Mouse (Mus musculus) spleen, postnatal 14 days (tissue): Measurements from ENCODE around the gene Klhl36.

ENCODE experiments used
- DNase-seq, 2 experiments: peaks; one replicate each; pipeline ENCODE4 v3.0.0; 2021 to 2022; ENCODE audit warnings: low spot score in 2 of 2

Gene Klhl36

DNA sequence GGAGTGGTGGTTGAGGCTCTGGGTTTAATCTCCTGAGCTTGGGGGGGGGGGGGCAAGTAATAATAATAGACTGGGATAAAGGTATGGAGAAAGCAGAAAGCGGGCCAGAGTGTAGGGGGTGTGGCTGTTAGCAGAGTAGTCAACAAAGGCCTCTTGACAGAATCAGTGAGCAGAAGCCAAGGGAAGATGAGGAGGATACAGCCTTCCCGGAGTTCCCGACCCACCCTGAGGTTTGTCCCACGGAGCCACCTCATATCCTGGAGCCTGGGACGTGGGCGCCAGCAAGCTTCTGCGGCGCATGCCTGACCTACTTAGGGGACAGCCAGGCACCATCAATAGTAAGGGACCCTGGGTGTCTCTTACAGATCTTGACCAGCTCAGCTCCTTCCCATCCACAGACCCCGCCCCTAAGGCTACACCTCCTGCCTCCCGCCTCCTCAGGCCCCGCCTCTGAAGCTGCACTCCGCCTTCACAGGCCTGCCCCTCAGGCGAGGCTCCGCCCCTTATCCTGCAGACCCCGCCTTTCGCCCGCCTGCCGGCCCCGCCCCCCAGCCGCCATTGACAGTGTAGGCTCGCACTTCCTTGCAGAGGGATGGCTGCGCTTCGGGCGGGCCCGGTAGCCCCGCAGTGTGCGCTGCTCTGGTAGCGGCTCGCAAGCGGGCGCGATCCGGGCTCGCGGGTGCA is at the start of gene Klhl36:
Gene Klhl36 (plus strand): TSS at position 561 of the 684 bp plus-strand sequence.
- peak; percentile 97 for DNase-seq

- DNase-seq = peak; percentile 43 to 60
Measured at GRCm38 (mm10) chr8:119812650-119813431, 49.2 kb upstream of the Klhl36 start.

- no peak for DNase-seq
Measured at GRCm38 (mm10) chr8:119816219-119816618, 45.8 kb upstream of the Klhl36 start.

DNA sequence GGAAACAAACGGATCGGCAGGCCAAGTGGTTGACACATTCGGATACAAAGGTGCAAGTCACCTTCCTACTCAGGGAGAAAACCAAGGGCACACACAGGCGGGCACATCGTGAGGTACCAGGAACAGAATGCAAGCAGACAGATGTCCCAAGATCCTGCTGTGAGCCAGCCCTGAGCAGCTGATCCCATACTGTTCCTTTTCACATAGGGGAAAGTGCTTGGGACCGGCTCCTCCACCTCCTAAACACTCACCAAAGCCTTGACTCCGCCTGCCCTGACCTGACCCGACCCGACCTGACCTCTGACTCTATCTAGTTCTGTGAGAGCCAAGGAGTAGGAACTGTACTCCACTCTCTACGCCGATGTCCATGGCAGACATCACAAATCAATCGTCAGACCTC is 44.6 kb upstream of the Klhl36 start:
- DNase-seq = no peak

- DNase-seq = no peak
Measured at GRCm38 (mm10) chr8:119819316-119819715, 42.8 kb upstream of the Klhl36 start.

DNA sequence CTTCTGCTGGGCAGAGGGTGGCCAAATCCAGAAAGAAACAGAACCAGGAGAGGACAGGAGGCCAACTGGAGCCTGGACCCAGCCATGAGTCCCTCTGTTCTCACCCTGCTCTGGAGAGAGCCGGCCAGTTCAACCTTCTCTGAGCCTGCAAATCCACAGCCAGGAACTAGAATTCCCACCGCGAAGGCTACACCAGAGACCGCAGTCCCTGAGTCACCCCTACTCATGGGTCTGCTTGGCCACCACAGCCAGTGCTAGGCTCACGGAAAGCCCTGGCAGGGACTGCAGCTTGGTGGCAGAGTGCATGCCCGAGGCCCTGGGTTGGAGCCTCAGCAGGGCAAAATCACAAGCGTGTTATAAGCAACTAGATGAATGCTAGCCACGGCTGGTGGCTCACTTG is 42.1 kb upstream of the Klhl36 start:
- DNase-seq = no peak

DNA sequence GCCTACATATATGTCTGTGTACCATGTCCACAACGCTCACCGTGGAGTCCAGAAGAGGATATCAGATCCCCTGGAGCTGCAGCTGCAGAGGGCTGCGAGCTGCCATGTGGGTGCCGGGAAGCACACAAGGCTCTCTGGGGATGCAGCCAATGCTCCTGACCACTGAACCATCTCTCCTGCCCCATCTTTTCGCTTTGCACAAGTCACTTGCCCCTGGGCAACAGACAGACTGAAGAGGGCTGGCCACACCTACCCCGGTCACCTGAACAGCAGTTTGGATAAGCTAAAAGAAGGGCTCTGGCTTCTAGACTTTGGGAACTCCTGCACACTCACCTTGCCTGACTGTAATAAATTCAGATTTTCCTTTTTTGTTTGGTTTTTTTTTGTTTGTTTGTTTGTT is 40.4 kb upstream of the Klhl36 start:
- no peak for DNase-seq

GRCm38 (mm10) chr8:119823278-119823677 is 38.8 kb upstream of the Klhl36 start:
- DNase-seq = no peak

DNA sequence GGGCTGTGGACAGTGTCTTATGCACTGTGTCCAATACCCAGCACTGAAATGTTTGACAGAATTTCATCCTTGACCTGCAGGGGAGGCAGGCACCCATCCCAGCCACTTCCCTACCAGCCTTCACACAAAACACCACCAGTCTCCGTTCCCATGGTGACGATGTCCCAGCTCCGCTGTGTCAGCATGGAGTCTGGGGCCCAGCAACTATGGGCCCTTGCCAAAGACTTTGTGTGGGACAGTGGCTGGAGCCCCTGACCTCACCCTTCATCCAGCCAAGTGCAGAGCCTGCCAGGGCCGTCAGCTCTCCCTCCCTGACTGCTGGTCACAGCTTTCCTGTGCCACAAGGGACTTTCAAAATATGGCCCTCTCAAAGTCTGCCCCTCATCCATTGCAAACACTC is 38.0 kb upstream of the Klhl36 start:
- no peak for DNase-seq

DNA sequence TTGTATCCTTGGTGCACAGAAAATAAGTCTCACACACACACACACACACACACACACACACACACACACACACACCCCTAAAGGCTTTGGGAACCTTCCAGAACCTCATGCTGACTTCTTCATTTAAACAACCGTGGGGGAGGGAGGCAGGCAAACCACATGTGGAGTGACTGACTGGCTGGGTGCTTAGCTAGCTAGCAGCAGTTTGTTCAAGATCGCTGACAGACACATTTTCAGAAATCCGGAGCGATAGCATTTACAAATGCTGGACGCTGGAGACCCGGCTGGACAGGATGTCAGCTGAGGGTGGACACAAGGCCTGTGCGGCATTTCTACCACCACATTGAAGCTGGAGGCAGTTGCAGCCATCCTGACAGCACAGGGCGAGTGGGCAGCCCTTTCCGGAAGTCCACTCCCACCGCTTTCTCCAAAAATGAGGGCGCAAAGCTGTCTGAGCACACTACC is 37.2 kb upstream of the Klhl36 start:
- no peak for DNase-seq

GRCm38 (mm10) chr8:119825950-119826730 is 35.9 kb upstream of the Klhl36 start:
- no peak for DNase-seq

DNA sequence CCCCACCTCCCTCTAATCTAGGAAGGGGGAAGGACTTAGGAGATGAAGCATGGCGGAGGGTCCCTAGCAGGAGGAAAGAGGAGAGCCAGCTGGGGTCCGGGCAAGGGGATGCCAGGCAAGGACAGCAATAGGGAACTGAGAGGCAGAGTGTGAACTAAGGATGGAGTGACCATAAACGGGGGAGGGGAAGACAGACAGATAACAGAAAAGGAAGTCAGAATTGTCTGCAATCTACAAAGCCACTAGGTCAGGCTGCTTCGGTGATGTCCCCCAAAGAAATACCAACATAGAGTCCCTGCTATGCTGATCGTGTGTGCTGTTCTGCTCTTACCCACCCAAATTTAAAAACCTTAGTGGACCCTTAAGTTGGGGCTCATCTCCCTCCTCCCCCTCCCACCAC is 35.1 kb upstream of the Klhl36 start:
- DNase-seq = no peak

DNA sequence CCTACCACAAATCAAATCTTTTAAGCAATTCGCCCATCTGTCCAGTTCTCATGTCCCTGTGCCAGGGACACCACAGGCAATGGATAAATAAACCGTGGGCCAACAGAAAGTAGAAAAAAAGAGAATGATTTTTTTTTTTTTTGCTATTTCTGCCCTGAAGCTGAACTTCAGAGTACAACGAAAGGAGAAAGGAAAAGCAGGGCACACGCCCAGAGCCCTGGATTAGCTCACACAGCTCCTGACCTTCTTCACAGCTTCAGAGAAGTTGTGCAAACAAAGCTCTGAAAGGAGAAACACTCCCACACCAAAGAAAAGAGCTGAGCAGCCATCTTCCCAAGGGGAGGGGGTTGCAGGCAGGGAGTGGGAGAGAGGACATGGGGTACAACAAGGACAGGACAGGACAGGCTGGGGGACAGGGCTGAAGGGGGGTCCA is 34.3 kb upstream of the Klhl36 start:
- DNase-seq = no peak

DNA sequence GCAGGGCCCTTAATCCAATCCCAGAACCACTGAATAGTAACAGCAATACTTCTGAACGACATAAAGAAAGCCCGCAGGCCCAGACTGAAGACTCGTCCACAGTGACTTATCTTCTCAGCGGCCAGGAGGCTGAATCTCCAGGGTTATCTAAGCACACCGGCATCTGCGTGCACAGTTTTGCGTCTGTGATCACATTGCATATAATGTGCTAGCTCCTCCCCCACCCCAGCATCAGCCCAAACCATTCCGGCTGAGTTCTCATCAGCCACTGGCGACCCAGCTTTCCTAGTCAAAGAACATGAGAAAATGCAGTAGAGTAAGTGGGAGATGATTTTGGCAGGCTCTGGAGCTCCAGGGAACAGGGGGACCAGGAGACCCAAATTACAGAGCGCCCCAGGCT is 33.1 kb upstream of the Klhl36 start:
- no peak for DNase-seq

GRCm38 (mm10) chr8:119829420-119829819 is 32.6 kb upstream of the Klhl36 start:
- DNase-seq = no peak

DNA sequence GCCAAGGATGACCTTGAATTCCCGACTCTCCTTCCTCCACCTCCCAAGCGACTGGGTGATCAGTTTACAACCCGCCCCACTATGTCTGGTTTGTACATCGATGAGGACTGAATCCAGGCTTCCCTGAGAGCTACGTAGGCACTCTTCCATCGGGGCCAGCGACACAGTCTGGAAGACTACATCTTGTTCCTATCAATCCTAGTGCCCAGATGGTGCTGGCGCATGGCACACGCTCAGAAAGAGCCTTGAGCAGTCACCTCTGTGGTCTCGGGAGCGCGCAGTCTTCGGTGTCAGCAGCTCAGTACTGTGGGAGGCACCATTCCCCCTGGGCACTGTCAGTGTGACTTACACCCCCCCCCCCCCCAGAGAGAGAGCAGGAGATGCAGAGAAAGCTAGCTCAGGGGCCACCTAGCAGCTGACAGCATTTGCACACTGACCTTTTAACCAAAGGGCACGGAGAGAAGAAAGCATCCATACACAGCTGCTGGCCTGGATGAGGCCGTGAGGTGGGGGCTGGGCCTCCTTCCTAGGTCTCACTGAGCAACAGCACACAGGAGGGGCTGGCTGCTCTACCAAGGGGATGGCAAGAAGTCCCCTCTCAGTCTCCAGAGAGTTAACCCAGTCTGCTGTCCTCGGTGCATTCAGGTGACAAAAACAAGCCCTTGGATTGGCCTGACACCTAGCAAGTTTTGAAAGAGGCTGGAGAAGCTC is 32.0 kb upstream of the Klhl36 start:
- DNase-seq = no peak

DNA sequence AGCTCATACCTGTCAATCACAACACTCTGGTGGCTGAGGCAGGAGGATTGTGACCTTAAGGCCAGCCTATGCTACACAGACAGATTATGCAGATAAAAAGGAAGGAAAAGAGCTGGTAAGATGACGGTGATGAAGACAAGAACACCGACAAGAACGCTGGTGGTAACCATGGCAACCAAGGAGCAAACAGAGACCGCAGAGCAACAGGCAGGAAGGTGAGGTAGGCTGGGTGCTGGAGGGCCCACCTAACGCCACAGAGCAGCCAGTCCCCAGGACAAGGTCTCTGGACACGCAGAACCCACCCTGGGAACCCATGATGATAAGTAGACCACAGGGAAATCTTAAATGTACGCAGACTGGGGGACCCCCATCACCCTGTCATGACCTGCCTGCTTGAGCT is 31.5 kb upstream of the Klhl36 start:
- no peak for DNase-seq

DNA sequence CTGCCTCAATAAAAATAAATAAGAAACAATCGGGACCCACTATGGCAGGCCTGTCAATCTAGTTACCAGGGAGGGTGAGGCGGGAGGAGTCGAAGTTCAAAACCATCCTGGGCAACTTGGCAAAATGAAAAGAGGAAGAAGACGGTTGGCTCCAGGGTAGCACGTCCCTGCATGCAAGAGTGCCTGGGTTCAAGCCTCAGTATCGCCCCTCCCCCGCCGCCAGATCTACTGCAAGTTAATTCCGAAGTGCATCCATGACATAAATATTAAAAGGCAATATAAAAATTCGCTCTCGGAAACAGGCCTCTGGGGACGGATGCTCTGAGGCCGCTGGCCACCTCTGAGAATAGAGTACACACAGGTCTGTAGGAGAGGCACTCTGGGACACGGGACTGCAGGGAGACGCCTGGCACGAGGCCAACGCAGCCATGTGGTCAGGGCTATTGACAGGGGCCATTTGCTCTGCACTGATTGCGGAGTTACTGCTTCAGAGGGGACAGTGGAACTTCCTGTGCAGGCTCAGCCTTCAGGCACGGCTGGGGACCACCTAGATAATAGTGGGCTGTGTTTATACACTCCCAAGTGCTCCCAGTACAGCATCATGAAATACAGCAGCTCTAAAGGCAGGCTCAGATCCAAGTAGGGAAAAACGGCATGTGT is 30.6 kb upstream of the Klhl36 start:
- DNase-seq = no peak

- no peak for DNase-seq
Measured at GRCm38 (mm10) chr8:119832101-119832617, 29.9 kb upstream of the Klhl36 start.

DNA sequence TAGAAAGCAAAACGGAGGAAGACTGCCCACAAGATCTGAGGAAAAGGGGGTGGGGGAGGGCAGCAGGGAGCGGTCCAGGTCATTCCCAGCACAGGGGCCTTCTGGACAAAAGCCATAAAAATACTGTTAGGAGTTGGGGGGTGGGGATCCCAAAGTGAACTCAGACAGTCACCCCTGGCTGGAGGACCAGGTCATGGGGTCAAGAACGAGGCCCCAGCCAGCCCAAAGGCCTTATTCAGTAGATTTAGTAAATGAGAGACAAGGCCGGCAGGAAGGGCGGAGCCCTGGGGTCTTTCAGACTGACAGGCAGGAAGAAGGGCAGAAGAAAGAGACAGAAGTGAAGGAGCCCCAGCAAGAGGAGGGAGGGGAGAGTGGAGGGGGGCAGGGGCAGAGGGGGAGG is 29.1 kb upstream of the Klhl36 start:
- DNase-seq = no peak

DNA sequence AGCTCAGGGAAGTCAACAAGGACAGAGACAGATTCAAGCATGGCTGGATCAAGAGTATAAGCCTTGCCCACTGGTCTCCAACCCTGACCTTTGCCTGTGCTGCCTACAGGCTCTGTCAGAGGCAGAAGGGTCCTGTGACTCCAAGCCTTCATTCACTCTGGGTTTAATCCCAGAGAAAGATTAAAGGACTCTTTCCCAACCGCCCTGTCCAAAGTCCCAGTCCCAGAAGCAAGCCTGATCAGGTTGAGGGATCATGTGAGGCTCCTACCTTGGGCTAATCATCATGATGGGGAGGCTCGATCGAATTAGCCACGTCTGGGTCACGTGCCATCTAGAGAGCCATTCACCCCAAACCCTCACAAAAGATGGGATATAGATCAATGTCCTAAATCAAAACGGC is 27.4 kb upstream of the Klhl36 start:
- no peak for DNase-seq
